Mouse (Mus musculus) liver, postnatal 0 days (tissue): ENCODE results near the gene Myo18a.

Experiments used
- CTCF ChIP-seq: sonication (generic); IDR thresholded peaks from 2 replicates; pipeline ENCODE4 v1.5.1; 2016; ENCODE audit warnings: antibody characterized with exemption, low read depth
- EP300 ChIP-seq: IDR thresholded peaks from 2 replicates; pipeline ENCODE4 v1.6.1; 2016; ENCODE audit warnings: antibody characterized with exemption, low read depth, mild to moderate bottlenecking

GRCm38 (mm10) chr11:77821648-77822047 lies 58.6 kb downstream of the Myo18a start:
- TF ChIP-seq EP300, result no peak
- TF ChIP-seq CTCF, result peak; percentile 86
